Mouse (Mus musculus) mouse embryonic stem cell (cell line): ENCODE data around the gene Kcnj5.

Source experiments
- in situ Hi-C, 2 experiments: fragments of 300-500 bp; cut with MboI; formaldehyde crosslinking; loops; 1 replicate in 1 of 2; 3 replicates in 1 of 2; pipeline ENCODE4 v1.14.3; 2019 to 2020; ENCODE audit warnings: low sequenced_read_pairs in 2 of 2, low pct_unique_long_range_greater_than_20kb in 1 of 2, mixed read lengths in 1 of 2; ENCODE audit not compliant: unreplicated experiment in 1 of 2

Gene Kcnj5

DNA sequence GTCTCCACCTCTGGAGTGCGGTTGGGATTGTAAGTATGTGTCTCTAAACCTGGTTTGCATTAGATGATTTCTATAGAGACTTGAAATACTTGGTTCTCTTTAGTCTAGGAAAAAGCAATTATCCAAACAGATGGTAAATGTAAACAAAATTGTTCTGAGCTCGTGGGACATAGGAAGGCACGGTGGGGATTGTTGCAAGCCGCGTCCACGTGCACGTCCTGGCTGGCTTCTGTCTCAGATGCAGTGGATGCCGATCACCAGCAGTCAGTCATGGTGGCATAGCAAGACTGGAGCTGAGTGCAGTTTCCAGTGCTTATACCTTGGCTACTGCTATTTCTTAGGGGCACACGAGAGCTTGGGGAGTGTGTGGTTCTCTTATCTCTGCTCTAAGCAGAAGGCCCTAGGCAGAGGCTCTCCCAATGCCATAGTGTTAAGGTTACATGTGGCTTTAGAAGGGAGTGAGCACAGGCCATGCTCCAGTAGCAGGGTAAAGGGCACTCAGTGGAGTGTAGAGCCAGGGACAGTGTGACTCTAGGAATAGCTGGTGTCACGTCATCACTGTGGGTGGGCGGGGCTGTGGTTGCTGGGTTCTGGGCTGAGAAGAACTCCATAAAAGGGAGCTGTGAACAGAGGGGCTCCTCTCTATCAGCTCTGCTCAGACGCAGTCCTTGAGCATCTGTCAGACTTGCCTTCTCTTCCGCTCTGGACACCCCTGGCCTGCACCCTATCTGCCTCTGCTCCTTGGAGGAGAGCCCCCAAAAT is 8.6 kb downstream of the Kcnj5 start:
- in situ Hi-C loops: no loop called here

DNA sequence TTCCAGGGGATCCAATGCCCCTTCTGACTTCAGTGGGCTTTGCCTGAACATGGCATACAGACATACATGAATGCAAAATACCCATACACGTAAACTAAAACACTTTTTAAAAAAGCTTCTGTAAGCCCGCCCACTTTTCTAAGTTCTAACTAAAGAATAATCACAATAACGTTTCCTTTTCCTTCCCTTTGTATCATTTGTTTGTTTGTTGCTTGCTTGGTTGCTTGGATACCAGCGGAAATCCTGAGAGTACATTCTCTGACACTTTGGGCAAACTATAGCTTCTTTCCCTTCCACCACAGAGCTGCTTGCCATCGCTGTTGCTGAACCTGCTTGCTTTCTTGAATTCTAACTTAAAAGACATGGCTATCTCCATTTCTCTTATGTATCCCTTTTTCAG is 13.0 kb downstream of the Kcnj5 start:
- in situ Hi-C loops: no loop called here

DNA sequence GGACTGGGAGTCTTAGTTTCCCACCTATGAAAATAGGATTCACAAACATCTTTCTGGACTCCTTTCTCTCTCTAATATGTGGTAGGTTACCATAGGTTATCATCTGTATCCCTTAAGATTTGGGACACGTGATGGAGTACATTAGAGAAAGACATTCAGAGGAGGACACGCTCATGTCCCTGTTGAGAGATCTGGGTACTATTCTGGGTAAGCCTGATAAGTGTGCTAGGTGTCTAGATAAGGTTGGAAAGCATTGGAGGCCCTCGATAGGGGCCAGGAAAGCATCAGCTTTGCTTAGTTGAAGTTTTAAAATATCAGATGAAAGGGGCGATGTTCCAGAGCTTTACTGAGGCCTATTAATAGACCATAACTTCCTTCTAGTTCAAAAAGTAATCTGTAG is 15.4 kb downstream of the Kcnj5 start:
- in situ Hi-C loops: no loop called here

DNA sequence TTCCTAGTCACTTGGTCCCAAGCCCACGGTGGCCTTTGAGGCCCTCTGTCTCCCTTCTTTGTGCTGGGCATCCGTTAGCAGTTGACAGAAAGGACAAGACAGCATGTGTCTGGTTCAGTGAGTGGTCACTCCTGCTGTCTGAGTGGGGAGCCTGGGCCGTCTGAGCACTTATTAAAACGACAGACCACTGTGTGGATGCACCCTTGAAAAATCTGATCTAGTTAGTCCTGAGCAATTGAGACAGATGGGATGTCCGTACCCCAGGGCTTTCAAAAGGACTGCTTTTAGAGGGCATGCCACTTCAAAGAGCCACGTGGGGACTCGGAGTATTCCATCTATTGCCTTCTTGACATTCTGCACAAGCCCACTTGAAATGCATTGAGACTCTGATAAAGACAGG is 20.5 kb downstream of the Kcnj5 start:
- in situ Hi-C loops: no loop called here

DNA sequence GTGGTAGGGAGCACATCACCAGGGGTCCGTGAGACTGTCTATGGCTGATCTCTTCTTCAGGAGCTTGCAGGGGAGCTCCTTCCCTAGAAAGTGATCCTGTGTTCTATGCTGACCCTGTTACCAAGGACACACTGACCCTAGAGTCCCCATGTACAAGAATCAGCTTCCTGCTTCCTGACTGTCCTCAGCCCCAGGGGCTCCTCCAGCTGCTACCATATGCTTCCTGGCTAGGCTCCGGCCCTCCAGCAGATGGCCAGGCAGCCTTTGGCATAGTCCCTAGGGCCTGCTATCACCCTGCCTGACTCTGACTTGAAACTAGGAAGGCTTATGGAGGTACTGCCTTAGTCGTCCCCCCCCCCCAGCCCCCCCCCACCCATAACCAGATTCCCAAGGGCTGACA is 24.0 kb downstream of the Kcnj5 start:
- in situ Hi-C loops: no loop called here

DNA sequence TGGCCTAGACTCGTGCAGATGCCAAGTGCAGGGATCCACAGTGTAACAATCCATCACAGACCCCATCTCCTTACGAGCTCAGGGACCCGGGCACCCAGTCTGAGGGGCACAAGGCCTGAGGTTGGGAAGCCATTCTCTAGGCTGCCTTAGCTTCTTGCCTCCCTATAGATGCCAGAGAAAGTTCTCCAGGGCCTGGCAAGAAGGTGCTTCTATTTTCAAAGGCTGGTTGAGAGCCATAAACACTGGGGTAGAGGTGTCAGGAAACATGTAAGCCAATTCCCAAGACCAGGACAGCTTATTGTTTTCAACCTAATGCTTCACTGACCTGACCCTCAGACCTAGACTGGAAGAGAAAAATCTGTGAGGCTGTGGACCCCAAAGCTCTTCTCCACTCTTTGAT is 28.2 kb downstream of the Kcnj5 start:
- in situ Hi-C loops: no loop called here

DNA sequence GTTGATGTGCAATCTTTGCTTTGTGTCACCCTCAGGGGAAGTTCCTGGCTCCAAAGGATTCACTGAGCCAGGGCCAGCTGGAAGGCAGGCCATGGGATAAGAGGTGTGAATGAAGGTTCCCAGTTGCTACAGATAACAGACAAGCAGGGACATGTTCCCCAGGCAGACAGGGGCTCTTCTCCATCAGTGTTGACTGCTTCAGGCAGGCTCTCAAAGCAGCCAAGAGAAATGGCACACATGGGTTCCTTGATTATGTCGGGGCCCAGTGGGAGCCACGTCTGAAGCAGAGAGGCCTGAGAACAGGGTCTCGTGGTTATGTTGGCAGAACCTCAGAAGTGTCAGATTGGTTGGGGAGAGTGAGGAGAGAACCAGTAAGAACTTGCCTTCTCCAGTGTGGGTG is 30.1 kb downstream of the Kcnj5 start:
- in situ Hi-C loops: no loop called here

DNA sequence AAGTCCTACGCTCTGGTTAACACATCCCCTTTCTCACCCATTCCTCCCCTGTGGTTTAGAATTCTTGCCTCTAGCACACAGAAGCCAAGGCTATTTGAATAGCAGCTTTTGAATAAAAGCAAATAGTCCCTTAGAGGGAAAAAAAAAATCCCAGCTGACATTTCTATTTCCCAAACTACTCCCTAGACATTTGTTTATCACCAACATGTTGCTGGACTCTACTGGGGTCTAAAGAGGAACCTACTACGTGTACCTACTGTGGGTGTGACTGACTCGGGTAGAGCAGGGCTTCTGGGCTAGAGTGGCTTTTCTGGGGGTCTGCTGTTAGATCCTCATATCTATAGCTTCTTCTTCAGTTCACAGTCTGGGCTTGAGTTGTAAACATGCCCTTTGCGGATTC is 31.9 kb downstream of the Kcnj5 start:
- in situ Hi-C loops: no loop called here

DNA sequence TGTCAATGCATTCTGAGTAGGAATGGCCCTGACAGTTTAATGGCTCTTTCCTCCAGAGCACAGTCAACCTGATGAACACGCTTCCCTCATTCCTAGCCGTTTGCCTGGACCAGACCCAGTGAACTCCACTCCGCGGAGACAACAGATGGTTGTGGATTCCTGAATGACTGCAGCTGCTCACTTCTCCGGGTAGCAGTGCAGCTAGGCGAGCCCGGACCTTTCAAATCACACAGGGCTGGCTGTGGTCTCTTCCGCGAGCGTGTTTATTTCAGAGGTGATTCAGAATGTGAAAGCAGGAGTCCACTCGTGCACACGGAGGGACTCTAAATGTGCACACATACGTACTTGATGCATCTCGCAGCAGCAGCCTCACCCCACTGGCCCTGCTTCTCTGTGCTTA is 32.4 kb downstream of the Kcnj5 start:
- in situ Hi-C loops: no loop called here

DNA sequence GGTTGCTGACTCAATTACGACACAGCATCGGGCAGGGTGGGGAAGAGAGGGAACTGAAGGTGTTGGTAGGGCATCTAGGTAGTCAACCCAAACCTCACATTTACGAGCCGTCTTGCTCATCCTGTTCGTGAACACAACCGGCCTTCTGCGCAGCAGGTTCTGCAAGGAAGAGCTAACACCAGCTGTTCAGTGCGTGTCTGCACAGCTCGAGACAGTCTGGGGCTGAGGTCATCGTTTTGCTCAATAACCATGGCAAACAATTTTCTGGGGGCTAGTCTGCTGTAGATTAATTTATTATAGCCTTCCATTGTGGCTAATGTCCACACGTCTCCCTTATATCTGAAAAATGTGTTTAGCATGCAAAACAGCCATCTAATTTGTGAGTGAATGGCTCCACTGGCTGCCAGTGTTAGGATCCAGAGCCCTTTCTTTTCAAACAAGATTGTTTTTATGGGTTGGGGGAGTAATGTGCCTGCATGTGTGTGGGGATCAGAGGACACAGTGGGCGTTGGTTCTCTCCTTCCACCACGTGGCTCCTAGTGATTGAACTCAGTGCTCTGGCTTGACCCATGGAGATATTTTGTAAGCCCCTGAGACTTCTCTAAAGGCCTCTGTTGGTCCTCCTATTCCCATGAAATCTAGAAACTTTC is 41.5 kb downstream of the Kcnj5 start:
- in situ Hi-C loops: no loop called here

DNA sequence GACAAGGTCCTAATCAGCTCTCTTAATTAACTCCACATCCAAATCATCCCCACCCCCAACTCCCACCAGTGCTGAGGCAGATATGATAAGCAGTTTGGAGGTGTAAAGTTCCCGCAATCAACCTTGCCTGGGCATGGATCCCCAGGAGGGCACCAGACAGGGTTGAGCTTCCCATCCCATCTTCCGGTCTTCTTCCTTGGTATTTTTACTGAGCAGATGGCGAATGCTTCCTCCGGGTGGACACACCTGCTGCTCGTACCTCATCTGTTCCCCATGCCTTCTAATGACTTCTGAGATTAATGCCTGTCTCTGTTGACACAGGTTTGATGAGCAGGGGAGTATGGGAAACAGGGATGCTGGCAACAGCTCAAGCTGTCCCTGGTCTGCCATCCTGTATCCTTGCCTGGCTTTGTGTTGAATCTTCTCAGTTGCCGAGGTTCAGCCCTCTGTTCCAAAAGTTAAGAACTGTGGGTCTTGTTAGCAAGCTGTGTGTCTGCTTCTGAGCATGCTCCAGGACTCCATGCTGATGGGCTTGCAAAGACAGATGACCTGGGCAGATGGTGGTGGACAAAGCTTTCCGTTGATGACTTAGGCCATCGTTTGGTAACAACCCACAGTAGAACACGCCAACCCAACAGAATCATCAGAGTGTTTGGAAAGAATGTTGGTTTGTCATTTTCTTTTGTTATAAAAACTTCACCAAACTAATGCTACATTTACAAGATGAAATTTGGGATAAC is 48.9 kb downstream of the Kcnj5 start:
- in situ Hi-C loops: loop anchor here in 1 of 2 experiments (25.0 kb wide), 1 partner anchor 792 kb away; no protein-coding TSS in a partner anchor

DNA sequence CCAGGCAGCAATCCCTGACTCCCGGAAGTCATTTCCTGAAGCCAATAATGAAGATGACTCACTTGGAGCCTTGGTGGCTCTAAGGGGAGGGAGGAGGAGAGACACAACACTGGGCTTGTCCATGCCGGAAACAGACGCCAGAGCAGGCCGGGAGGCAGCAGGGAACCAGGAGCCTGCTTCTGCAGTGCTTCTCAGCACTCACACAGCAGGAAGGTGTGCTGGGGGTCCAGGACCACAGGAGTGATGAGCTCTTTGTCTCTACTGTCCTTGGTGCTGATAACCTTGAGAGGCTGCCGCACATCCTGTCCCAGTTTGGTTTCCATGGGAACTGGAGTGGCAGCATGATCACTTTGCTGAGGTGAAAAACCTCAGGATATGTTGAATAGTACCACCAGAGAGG is 51.5 kb downstream of the Kcnj5 start:
- in situ Hi-C loops: loop anchor here in 1 of 2 experiments (25.0 kb wide), 1 partner anchor 795 kb away; no protein-coding TSS in a partner anchor

DNA sequence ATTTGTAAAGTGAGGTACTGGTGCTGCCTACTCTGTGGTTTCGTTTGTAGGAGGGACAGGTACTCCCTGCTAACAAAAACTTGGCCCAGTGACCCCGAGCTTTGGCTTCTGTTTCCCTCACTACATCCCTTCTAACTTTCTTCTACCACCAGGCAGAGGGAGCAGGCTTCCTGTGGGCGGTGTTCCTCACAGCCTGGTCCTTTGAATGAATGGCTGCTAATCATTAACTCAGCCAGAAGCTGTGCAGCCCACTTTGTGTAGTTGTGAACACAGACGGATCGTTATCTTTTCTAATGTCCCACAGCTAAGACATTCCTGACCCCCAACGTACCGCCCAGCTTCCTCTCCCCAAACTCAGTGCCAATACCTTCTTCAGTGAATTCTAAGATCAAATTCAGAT is 52.5 kb downstream of the Kcnj5 start:
- in situ Hi-C loops: loop anchor here in 1 of 2 experiments (25.0 kb wide), 1 partner anchor 796 kb away; no protein-coding TSS in a partner anchor

DNA sequence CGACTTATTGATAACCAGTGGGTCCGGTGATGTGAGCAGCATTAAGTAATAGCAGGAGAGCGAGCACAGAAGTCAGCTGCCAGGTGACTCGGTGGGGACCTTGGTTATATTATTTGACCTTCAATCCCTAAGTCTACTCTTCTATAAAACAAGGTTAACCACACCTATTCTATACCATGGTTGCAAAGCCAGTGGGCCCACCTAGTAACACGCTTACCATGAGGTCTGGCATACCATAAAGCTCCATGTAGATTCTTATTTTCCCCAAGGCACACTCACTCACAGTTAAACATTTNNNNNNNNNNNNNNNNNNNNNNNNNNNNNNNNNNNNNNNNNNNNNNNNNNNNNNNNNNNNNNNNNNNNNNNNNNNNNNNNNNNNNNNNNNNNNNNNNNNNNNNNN is 60.6 kb downstream of the Kcnj5 start:
- in situ Hi-C loops: loop anchor here in 1 of 2 experiments (25.0 kb wide), 1 partner anchor 804 kb away; no protein-coding TSS in a partner anchor

DNA sequence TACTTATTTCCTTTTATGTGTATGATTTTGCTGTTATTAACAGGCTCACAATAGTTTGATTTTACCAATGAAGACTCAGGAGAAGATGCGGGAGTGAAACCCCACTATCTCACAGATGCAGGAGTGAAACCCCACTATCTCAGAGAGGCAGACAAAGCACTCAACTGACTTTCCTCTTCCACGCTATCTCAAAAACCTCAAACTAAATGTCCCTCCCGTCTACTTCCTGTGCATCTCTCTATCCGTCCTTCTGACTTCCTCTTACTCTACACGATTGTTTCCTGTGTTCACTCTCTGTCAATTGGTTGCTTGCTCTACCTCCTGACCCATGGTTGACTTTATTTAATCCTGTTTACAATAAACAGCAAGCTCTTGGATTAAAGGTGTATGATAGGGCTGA is 63.7 kb downstream of the Kcnj5 start:
- in situ Hi-C loops: loop anchor here in 1 of 2 experiments (25.0 kb wide), 1 partner anchor 807 kb away; no protein-coding TSS in a partner anchor

DNA sequence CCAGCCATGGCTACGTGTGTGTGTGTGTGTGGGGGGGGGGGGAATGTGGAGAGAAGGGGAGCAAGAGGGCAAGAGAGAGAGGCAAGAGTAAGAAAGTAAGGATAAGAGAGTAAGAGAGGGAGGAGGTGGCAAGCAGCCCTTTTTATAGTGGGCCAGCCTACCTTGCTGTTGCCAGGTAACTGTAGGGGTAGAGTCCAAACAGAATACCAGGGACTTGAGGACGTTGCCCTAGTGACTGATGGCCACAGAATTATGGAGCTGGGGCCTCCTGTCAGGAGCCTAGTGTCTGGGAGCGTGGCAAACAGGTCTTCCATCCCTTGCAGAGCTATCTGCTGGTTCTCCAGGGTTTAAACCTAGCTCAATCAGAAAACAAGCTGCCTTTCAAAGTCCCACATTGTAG is 64.4 kb downstream of the Kcnj5 start:
- in situ Hi-C loops: loop anchor here (10.0 to 25.0 kb wide), 2 partner anchors 65 to 808 kb away; partner anchors contain the start of gene Kcnj5 (in 1 of the 2)

DNA sequence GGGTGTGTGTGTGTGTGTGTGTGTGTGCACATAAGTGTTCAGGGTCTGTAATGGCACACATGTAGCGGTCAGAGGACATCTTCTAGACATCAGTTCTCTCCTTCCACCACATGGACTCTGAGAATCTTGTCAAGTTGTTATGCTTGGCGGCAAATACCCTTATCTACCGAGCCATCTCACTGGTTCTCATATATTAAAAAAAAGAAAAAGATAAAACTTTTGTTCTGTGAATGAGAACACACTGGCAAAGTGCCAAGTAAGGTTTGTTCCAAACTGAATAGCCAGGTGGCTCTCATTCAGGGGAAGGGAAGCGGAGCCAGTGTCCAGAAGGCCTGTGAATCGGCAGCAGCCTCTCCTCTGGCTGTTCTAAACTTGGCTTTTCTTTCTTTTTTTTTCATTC is 66.1 kb downstream of the Kcnj5 start:
- in situ Hi-C loops: loop anchor here (10.0 to 25.0 kb wide), 2 partner anchors 67 to 809 kb away; partner anchors contain the start of gene Kcnj5 (in 1 of the 2)

DNA sequence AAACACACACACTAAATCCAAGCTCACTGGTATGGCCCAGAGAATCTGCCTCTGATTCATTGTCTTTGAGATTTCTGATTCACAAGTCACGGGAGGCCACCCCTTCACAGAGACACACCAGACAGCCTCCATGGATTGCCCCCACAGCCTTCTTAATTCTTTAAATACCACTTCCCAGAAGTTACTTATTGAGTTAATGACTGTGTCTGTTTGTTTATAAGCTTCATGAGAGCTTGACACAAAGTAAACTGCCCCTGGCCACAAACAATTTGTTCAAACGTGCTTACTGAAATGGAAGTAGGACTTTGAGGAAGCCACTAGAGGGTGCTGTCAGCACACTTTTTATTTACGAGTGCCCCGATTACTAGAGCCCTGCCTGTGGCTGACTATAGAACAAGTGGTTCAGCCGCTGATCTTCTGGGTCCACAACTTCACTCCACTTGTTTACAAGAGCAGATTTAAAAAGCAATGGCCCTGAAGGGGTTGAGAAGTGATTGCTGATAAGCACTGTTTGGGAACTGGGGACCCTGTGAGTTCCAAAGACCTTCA is 72.2 kb downstream of the Kcnj5 start:
- in situ Hi-C loops: loop anchor here in 1 of 2 experiments (10.0 kb wide), 1 partner anchor 73 kb away; the partner anchor contains the start of gene Kcnj5
